Mouse (Mus musculus): ENCODE measurements around the gene Aig1. TPM values are rescaled to one million over a fixed set of nuclear protein-coding genes. Genes with fewer than 3 reads are reported as not detected.

Gene Aig1
- total and polyA plus RNA-seq, 3 experiments: 0.13 TPM; not detected in 2

DNA sequence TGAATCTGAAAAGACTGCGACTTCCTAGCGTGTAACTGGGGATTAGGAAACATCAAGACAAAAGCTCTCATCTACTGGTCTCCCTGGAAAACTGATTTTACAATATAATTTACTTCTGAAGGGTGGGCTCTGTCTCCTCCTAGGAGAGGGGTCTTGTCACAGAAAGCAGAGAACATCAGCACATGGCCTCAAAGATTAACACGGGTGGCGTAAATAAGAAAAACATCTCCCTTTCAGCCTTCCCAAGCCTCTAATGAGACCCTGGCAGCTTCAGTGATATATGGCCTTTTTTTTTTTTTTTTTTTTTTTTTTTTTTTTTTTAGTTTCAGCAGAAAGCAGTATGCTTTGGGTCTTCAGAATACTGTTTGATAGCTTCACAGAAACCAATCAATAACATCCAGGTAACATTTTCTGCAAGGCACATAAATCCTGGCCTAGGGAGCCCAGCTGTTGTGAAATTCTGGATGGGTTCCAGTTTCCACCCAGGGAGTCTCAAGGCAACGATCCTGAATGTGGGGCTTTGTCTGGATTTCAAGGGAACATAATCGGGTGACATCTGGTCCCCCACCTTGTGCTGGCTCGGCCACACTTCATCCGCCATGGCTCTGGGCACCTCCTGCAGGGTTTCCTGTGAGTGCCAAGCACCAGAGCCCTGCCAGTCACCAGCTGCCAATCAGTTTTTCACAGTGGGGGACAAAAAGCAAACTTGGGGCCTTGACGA lies 154.4 kb downstream of the Aig1 start:
- Histone ChIP-seq H3K27me3 (ENCODE audit: control insufficient read depth in 1 of 2, insufficient read depth in 2 of 2, low read length in 2 of 2) (no peaks in the 10 kb centered on the region), H3K79me2 (ENCODE audit: control insufficient read depth, insufficient read depth, low read length, poor library complexity) (no peaks in the 10 kb centered on the region), H3K36me3 (ENCODE audit: control insufficient read depth in 1 of 2, insufficient read depth in 2 of 2, low read length in 2 of 2) (no peaks in the 10 kb centered on the region), H3K4me3 (ENCODE audit: control insufficient read depth in 1 of 2, insufficient read depth in 1 of 2, low read depth in 2 of 2, low read length in 2 of 2) (no peak overlapping the region), H3K27ac (ENCODE audit: control insufficient read depth, low read depth, low read length) (no peak overlapping the region), H3K4me1 (ENCODE audit: control insufficient read depth in 1 of 2, insufficient read depth in 2 of 2, low read length in 2 of 2) (no peaks in the 10 kb centered on the region), H3K9ac (ENCODE audit: control insufficient read depth, low read depth, low read length, poor library complexity, severe bottlenecking) (no peak overlapping the region), H3K9me3 (replicated peaks; ENCODE audit: insufficient read depth, low read length) (no peaks in the 10 kb centered on the region)
- no peak for DNase-seq (ENCODE audit: low read depth, low spot score)
- TF ChIP-seq NRF1 (IDR thresholded peaks at IDR 0.05; ENCODE audit: insufficient read depth, low read depth, low read length, poor library complexity, severe bottlenecking): no peak
- TF ChIP-seq MYC (IDR thresholded peaks at IDR 0.05; ENCODE audit: low read depth, low read length): no peak
- no peak for TF ChIP-seq MEF2A (IDR thresholded peaks at IDR 0.05; ENCODE audit: extremely low read depth, insufficient replicate concordance, low read depth, low read length, poor library complexity, severe bottlenecking)
- TF ChIP-seq MXI1 (IDR thresholded peaks at IDR 0.05; ENCODE audit: low read depth, low read length): no peak
- no peak for TF ChIP-seq CHD1 (IDR thresholded peaks at IDR 0.05; ENCODE audit: low read depth, low read length)
- TF ChIP-seq MAZ (IDR thresholded peaks at IDR 0.05; ENCODE audit: low read depth, low read length): no peak
- no peak for TF ChIP-seq ZKSCAN1 (IDR thresholded peaks at IDR 0.05; ENCODE audit: low read depth, low read length)
- TF ChIP-seq POLR2A (IDR thresholded peaks at IDR 0.05; ENCODE audit: control insufficient read depth in 1 of 2, insufficient read depth in 1 of 2, low read depth in 1 of 2, low read length in 2 of 2, poor library complexity in 1 of 2): no peak
- TF ChIP-seq ELF1 (IDR thresholded peaks at IDR 0.05; ENCODE audit: low read depth, low read length): no peak
- TF ChIP-seq ZNF384 (IDR thresholded peaks at IDR 0.05; ENCODE audit: low read depth, low read length): no peak
- no peak for TF ChIP-seq MYB (IDR thresholded peaks at IDR 0.05; ENCODE audit: low read depth, low read length)
- TF ChIP-seq E2F4 (IDR thresholded peaks at IDR 0.05; ENCODE audit: borderline replicate concordance, low read depth, low read length): no peak
- TF ChIP-seq MAX (IDR thresholded peaks at IDR 0.05; ENCODE audit: low read length): no peak
- TF ChIP-seq CTCF (IDR thresholded peaks at IDR 0.05 in 2 of 3, conservative IDR thresholded peaks at IDR 0.05 in 1 of 3; ENCODE audit: control insufficient read depth in 1 of 3, insufficient read depth in 1 of 3, low read depth in 2 of 3, low read length in 3 of 3, poor library complexity in 1 of 3, severe bottlenecking in 1 of 3): no peak

DNA sequence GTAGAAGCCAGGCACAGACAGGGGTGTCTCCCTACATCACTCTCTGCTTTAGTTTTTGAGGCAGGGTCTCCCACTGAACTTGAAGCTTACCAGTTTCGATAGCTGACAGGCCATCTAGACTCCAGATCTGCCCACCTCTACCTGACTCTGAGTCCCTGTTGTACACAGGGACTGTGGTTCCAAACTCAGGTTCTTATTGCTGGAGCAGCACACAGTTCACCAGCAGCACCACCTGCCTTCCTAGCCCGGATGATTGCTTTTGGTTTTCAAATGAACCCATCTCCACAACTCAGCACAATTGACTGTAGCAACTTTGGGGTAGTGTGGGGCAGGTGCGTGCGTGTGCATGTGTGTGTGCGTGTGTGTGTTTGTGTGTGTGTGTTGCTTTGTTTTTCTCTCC lies 155.1 kb downstream of the Aig1 start:
- no peak for TF ChIP-seq USF1 (IDR thresholded peaks at IDR 0.05; ENCODE audit: low read depth, low read length)
- TF ChIP-seq USF2 (IDR thresholded peaks at IDR 0.05; ENCODE audit: borderline replicate concordance in 1 of 2, insufficient read depth in 1 of 2, low read depth in 1 of 2, low read length in 2 of 2): no peak
- TF ChIP-seq MAFK (IDR thresholded peaks at IDR 0.05; ENCODE audit: borderline replicate concordance, low read depth, low read length): no peak
- TF ChIP-seq SMC3 (IDR thresholded peaks at IDR 0.05; ENCODE audit: low read depth, low read length): no peak
- no peak for TF ChIP-seq JUND (IDR thresholded peaks at IDR 0.05; ENCODE audit: low read depth, low read length)
- TF ChIP-seq POLR2AphosphoS2 (IDR thresholded peaks at IDR 0.05; ENCODE audit: low read length): no peak
- TF ChIP-seq MYC (IDR thresholded peaks at IDR 0.05; ENCODE audit: low read depth, low read length): no peak
- no peak for TF ChIP-seq HCFC1 (IDR thresholded peaks at IDR 0.05; ENCODE audit: low read depth, low read length)
- no peak for TF ChIP-seq POLR2AphosphoS5 (IDR thresholded peaks at IDR 0.05; ENCODE audit: borderline replicate concordance, low read depth, low read length)
- TF ChIP-seq CHD1 (IDR thresholded peaks at IDR 0.05; ENCODE audit: low read depth, low read length): no peak
- no peak for TF ChIP-seq MAX (IDR thresholded peaks at IDR 0.05; ENCODE audit: low read length)
- H3K79me2 ChIP-seq (ENCODE audit: control insufficient read depth, insufficient read depth, low read length, poor library complexity): no peaks in the 10 kb centered on the region
- H3K4me1 ChIP-seq (ENCODE audit: control insufficient read depth in 1 of 2, insufficient read depth in 2 of 2, low read length in 2 of 2): no peaks in the 10 kb centered on the region
- no peak for DNase-seq (ENCODE audit: low read depth, low spot score)
- no peak overlapping the region for H3K4me3 ChIP-seq (ENCODE audit: control insufficient read depth in 1 of 2, insufficient read depth in 1 of 2, low read depth in 2 of 2, low read length in 2 of 2)
- H3K9me3 ChIP-seq (replicated peaks; ENCODE audit: insufficient read depth, low read length): no peaks in the 10 kb centered on the region
- H3K9ac ChIP-seq (ENCODE audit: control insufficient read depth, low read depth, low read length, poor library complexity, severe bottlenecking): no peak overlapping the region
- no peak overlapping the region for H3K27ac ChIP-seq (ENCODE audit: control insufficient read depth, low read depth, low read length)
- H3K36me3 ChIP-seq (ENCODE audit: control insufficient read depth in 1 of 2, insufficient read depth in 2 of 2, low read length in 2 of 2): no peaks in the 10 kb centered on the region
- no peaks in the 10 kb centered on the region for H3K27me3 ChIP-seq (ENCODE audit: control insufficient read depth in 1 of 2, insufficient read depth in 2 of 2, low read length in 2 of 2)
